ENCODE assay signal across 8 mouse cellular contexts in the genomic region with DNA sequence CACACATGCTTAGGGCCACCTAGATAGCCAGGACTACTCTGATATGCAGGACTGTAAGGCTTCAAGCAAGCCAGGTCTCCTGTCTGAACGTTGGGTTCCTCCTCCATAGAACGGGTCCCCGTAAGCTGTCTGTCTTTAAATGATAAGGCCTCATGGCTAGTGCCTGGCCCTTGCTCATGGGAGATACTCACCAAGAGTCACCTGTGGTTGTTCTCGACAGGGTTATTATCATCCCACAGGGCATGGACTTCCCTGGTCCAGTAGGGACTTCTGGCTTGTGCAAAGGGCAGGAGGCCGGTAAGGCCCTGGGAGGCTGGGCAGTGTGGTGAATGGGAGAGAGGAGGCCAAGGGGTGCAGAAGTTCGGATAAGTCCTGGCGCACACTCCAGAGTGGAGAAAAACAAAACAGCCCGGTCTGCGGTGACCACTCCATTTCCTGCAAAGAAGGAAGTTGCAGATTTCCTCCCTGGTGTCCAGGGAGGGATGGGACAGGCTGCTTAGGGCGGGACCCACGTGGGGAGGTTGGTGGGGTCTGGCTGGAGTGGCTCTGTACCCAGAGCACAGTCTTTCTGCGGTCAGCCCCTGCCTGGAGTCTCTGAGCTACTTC. TPM values are rescaled to one million over a fixed set of nuclear protein-coding genes. Genes with fewer than 3 reads are reported as not detected.
DNase-seq lines count a peak whose midpoint lies in the region; ATAC-seq and TF ChIP-seq lines count a peak whose summit lies in the region.
"Had no signal": no experiment of that assay in that cellular context is flagged by ENCODE, and none has a peak within 500 bp of the region (broad histone marks: within the 10 kb centered on the region; RNA-seq: fewer than 3 reads in every experiment).

No protein-coding gene starts in this region.

- H3K27ac ChIP-seq in bone marrow macrophage, adult 2 months (ENCODE audit: insufficient read depth, low read depth, low read length) = peak overlapping the region; percentile 38
- peak overlapping the region; percentile 41 for H3K27ac ChIP-seq in kidney, adult 2 months (ENCODE audit: insufficient read depth, low read depth, low read length)
- no peak overlapping the region for H3K27ac ChIP-seq in midbrain, postnatal 0 days (ENCODE audit: low read depth, low read length)
- H3K27ac ChIP-seq: embryonic facial prominence, embryonic 13.5 days had no signal

- no peak for TF ChIP-seq CTCF in bone marrow macrophage, adult 2 months (IDR thresholded peaks at IDR 0.05; ENCODE audit: low read depth, low read length)
- no peak for TF ChIP-seq CTCF in kidney, adult 2 months (conservative IDR thresholded peaks at IDR 0.05; ENCODE audit: insufficient read depth, insufficient read length, low read depth, low read length)
- no peak for TF ChIP-seq CTCF in midbrain, postnatal 0 days (IDR thresholded peaks at IDR 0.05)

- H3K4me1 ChIP-seq in bone marrow macrophage, adult 2 months (ENCODE audit: control insufficient read depth, insufficient read depth, low read length) = peaks cover 90% of the 10 kb centered on the region
- H3K4me1 ChIP-seq in kidney, adult 2 months (ENCODE audit: control insufficient read depth, insufficient read depth, low read length) = peaks cover 70% of the 10 kb centered on the region
- H3K4me1 ChIP-seq in midbrain, postnatal 0 days (ENCODE audit: insufficient read depth, low read length) = peaks cover 10% of the 10 kb centered on the region

- H3K4me3 ChIP-seq in bone marrow macrophage, adult 2 months (ENCODE audit: insufficient read depth, low read length) = peak overlapping the region; percentile 22; the same call in 1 of the 2 replicates
- no peak overlapping the region for H3K4me3 ChIP-seq in kidney, adult 2 months (ENCODE audit: insufficient read depth, low read depth, low read length)
- no peak overlapping the region for H3K4me3 ChIP-seq in midbrain, postnatal 0 days (ENCODE audit: low read depth, low read length)
- H3K4me3 ChIP-seq: embryonic facial prominence, embryonic 13.5 days had no signal

- no peak overlapping the region for H3K4me2 ChIP-seq in midbrain, postnatal 0 days (ENCODE audit: low read depth, low read length, poor library complexity, severe bottlenecking)
- H3K4me2 ChIP-seq: embryonic facial prominence, embryonic 13.5 days had no signal

- no peaks in the 10 kb centered on the region for H3K36me3 ChIP-seq in kidney, adult 2 months (ENCODE audit: control insufficient read depth, insufficient read depth, low read length)
- no peaks in the 10 kb centered on the region for H3K36me3 ChIP-seq in midbrain, postnatal 0 days (ENCODE audit: insufficient read depth, low read length)
- H3K36me3 ChIP-seq: embryonic facial prominence, embryonic 13.5 days had no signal

- no peak for TF ChIP-seq POLR2A in bone marrow macrophage, adult 2 months (IDR thresholded peaks at IDR 0.05; ENCODE audit: borderline replicate concordance, low read depth, low read length)
- TF ChIP-seq POLR2A in kidney, adult 2 months (IDR thresholded peaks at IDR 0.05; ENCODE audit: low read depth, low read length) = no peak

- H3K27me3 ChIP-seq in kidney, adult 2 months (replicated peaks; ENCODE audit: control insufficient read depth, insufficient read depth, low read length) = no peaks in the 10 kb centered on the region
- H3K27me3 ChIP-seq in midbrain, postnatal 0 days (ENCODE audit: insufficient read depth, low read length) = no peaks in the 10 kb centered on the region
- H3K27me3 ChIP-seq: embryonic facial prominence, embryonic 13.5 days had no signal

- no peaks in the 10 kb centered on the region for H3K9me3 ChIP-seq in midbrain, postnatal 0 days (ENCODE audit: low read length)
- H3K9me3 ChIP-seq: embryonic facial prominence, embryonic 13.5 days had no signal

- H3K9ac ChIP-seq in midbrain, postnatal 0 days (replicated peaks; ENCODE audit: low read length, poor library complexity, severe bottlenecking) = no peak overlapping the region
- H3K9ac ChIP-seq: embryonic facial prominence, embryonic 13.5 days had no signal

- DNase-seq in kidney, adult 2 months = peak; percentile 77
- DNase-seq in lung, postnatal 14 days = peak; percentile 58
- DNase-seq in layer of hippocampus, postnatal 14 days (ENCODE audit: low spot score in 2 of 2) = no peak
- no peak for DNase-seq in frontal cortex, adult 2 months (ENCODE audit: extremely low spot score in 1 of 2, low spot score in 1 of 2)
- DNase-seq in midbrain, postnatal 0 days (ENCODE audit: low spot score) = no peak

- 36% methylated on average over 12 of the region's 12 CpGs for WGBS in kidney, adult 2 months
- WGBS in midbrain, postnatal 0 days = 84% methylated on average over 12 of the region's 12 CpGs

- ATAC-seq in erythroblast, adult 5-6 weeks (replicated peaks; ENCODE audit: low FRiP score, poor library complexity, severe bottlenecking) = peak; percentile 90
- no peak for ATAC-seq in midbrain, postnatal 0 days (ENCODE audit: low FRiP score)

RNA-seq across cellular contexts. Expression of a gene that starts 41.2 kb away (rescaled TPM):
- 56.3 and 60.1 TPM in 2 replicates for polyA plus RNA-seq in bone marrow macrophage, adult 2 months (2012; ENCODE audit: insufficient read depth, insufficient read length, missing spikeins)
- total RNA-seq in erythroblast, adult 5-6 weeks (2015; ENCODE audit: low replicate concordance) = 25.1 and 34.8 TPM in 2 replicates
- total RNA-seq in erythroblast, adult 5-6 weeks (2017; ENCODE audit: low replicate concordance) = 23.0 and 28.3 TPM in 2 replicates
- polyA plus RNA-seq in kidney, adult 2 months (2012; rRNA removed) = 104 and 112 TPM in 2 replicates
- 100 to 1,000 TPM; 330 to 332 TPM for total RNA-seq in layer of hippocampus, postnatal 14 days (2021)
- 140 and 159 TPM in 2 replicates for polyA plus RNA-seq in frontal cortex, adult 2 months (2012; rRNA removed)
- 266 and 287 TPM in 2 replicates for total RNA-seq in midbrain, postnatal 0 days (2014; rRNA removed)
- polyA plus RNA-seq in midbrain, postnatal 0 days (2015; fragmentation: Nextera tagmentation; extraction: Ambion mirVana) = 197 and 212 TPM in 2 replicates

Comparison
In these comparisons a context has a peak if more than half of its experiments do, and no peak if none do; other contexts are left out.
1. DNase-seq: peak in kidney, adult 2 months (single experiment) and lung, postnatal 14 days (single experiment); none in layer of hippocampus, postnatal 14 days (0 of 2), frontal cortex, adult 2 months (0 of 2) and midbrain, postnatal 0 days (single experiment).